Mouse (Mus musculus): ENCODE data around the gene Gk. TPM values are rescaled to one million over a fixed set of nuclear protein-coding genes. Genes with fewer than 3 reads are reported as not detected.

Gene Gk
- polyA plus RNA-seq, 2 experiments = 2.4 to 6.6 TPM

GRCm38 (mm10) chrX:85777141-85777540 is 522 bp upstream of the Gk start:
- Histone ChIP-seq H3K9me3 (ENCODE audit: control insufficient read depth, low read length) (no peaks in the 10 kb centered on the region), H3K27ac (peak overlapping the region; percentile 70)
- DNase-seq (ENCODE audit: low read depth in 3 of 3, low spot score in 3 of 3) = peak; percentile 17 to 40 (median 26)

GRCm38 (mm10) chrX:85775879-85776543 is 608 bp downstream of the Gk start:
- Histone ChIP-seq H3K27me3 (ENCODE audit: control insufficient read depth, insufficient read depth, low read length) (no peaks in the 10 kb centered on the region), H3K9ac (replicated peaks) (peak overlapping the region; percentile 64), H3K4me1 (replicated peaks; ENCODE audit: control insufficient read depth in 2 of 2, insufficient read depth in 2 of 2, low read length in 1 of 2) (no peaks in the 10 kb centered on the region), H3K9me3 (ENCODE audit: control insufficient read depth, low read length) (no peaks in the 10 kb centered on the region), H3K36me3 (replicated peaks; ENCODE audit: control insufficient read depth, insufficient read depth, low read depth) (no peaks in the 10 kb centered on the region), H3K27ac (peak overlapping the region; percentile 52), H3K4me3 (ENCODE audit: insufficient read depth in 1 of 2, low read depth in 2 of 2, low read length in 2 of 2) (peak overlapping the region; percentile 61 to 78), H3K4me2 (ENCODE audit: low read depth) (peak overlapping the region; percentile 78)
- TF ChIP-seq CTCF (IDR thresholded peaks at IDR 0.05; ENCODE audit: low read depth) (no peak), EP300 (IDR thresholded peaks at IDR 0.05; ENCODE audit: low read depth) (no peak)
- ATAC-seq (ENCODE audit: insufficient read depth) (peak; percentile 44), DNase-seq (ENCODE audit: low read depth in 3 of 3, low spot score in 3 of 3) (peak in 2 of 3 experiments; percentile 9)
- 16% methylated on average over 22 of the region's 22 CpGs for WGBS (ENCODE audit: insufficient replicate concordance)

More at GRCm38 (mm10) chrX:85777141-85777540, 522 bp upstream of the Gk start:
- TF ChIP-seq EP300 (IDR thresholded peaks at IDR 0.05; ENCODE audit: low read depth) (no peak), CTCF (IDR thresholded peaks at IDR 0.05; ENCODE audit: low read depth) (no peak)
- WGBS (ENCODE audit: insufficient replicate concordance) = 13% methylated on average over 17 of the region's 17 CpGs
- Histone ChIP-seq H3K9ac (replicated peaks) (peak overlapping the region; percentile 74), H3K4me1 (replicated peaks; ENCODE audit: control insufficient read depth in 2 of 2, insufficient read depth in 2 of 2, low read length in 1 of 2) (no peaks in the 10 kb centered on the region), H3K27me3 (ENCODE audit: control insufficient read depth, insufficient read depth, low read length) (no peaks in the 10 kb centered on the region), H3K36me3 (replicated peaks; ENCODE audit: control insufficient read depth, insufficient read depth, low read depth) (no peaks in the 10 kb centered on the region), H3K4me3 (ENCODE audit: insufficient read depth in 1 of 2, low read depth in 2 of 2, low read length in 2 of 2) (peak overlapping the region; percentile 61 to 77), H3K4me2 (ENCODE audit: low read depth) (peak overlapping the region; percentile 78)
- peak; percentile 48 for ATAC-seq (ENCODE audit: insufficient read depth)

DNA sequence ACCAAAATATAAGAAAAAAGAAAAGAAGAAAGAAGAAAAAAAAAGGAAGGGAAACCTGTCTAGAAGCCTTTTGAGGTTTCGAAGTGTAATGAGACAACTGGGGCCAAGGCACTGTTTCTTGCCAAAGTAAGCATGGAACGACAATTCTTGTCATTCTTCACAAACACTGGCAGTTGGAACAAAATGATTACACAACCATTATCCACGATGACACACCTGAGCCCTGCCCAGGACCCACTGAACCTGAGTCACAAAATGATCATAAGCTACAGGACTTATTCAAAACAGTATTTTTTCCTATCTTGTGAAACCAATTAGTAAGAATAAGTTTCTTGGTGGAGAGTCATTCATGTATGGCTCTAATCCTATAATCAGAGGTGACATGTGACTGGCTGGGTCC is 5.3 kb downstream of the Gk start:
- H3K27ac ChIP-seq = no peak overlapping the region
- H3K36me3 ChIP-seq (replicated peaks; ENCODE audit: control insufficient read depth, insufficient read depth, low read depth) = no peaks in the 10 kb centered on the region
- DNase-seq (ENCODE audit: low read depth in 3 of 3, low spot score in 3 of 3) (no peak), ATAC-seq (ENCODE audit: insufficient read depth) (no peak)
- TF ChIP-seq EP300 (IDR thresholded peaks at IDR 0.05; ENCODE audit: low read depth) = no peak
- TF ChIP-seq CTCF (IDR thresholded peaks at IDR 0.05; ENCODE audit: low read depth) = no peak
- H3K4me1 ChIP-seq (replicated peaks; ENCODE audit: control insufficient read depth in 2 of 2, insufficient read depth in 2 of 2, low read length in 1 of 2) = no peaks in the 10 kb centered on the region
- H3K4me2 ChIP-seq (ENCODE audit: low read depth) = no peak overlapping the region
- H3K9me3 ChIP-seq (ENCODE audit: control insufficient read depth, low read length) = no peaks in the 10 kb centered on the region
- H3K9ac ChIP-seq (replicated peaks) = no peak overlapping the region
- H3K4me3 ChIP-seq (ENCODE audit: insufficient read depth in 1 of 2, low read depth in 2 of 2, low read length in 2 of 2) = no peak overlapping the region
- WGBS (ENCODE audit: insufficient replicate concordance) = 50% methylated on average over 3 of the region's 3 CpGs
- no peaks in the 10 kb centered on the region for H3K27me3 ChIP-seq (ENCODE audit: control insufficient read depth, insufficient read depth, low read length)

- Histone ChIP-seq H3K4me2 (ENCODE audit: low read depth) (no peak overlapping the region), H3K27ac (no peak overlapping the region), H3K27me3 (ENCODE audit: control insufficient read depth, insufficient read depth, low read length) (no peaks in the 10 kb centered on the region), H3K9ac (replicated peaks) (no peak overlapping the region), H3K4me1 (replicated peaks; ENCODE audit: control insufficient read depth in 2 of 2, insufficient read depth in 2 of 2, low read length in 1 of 2) (no peaks in the 10 kb centered on the region), H3K36me3 (replicated peaks; ENCODE audit: control insufficient read depth, insufficient read depth, low read depth) (no peaks in the 10 kb centered on the region), H3K9me3 (ENCODE audit: control insufficient read depth, low read length) (no peaks in the 10 kb centered on the region), H3K4me3 (ENCODE audit: insufficient read depth in 1 of 2, low read depth in 2 of 2, low read length in 2 of 2) (no peak overlapping the region)
- DNase-seq (ENCODE audit: low read depth in 3 of 3, low spot score in 3 of 3) (no peak), ATAC-seq (ENCODE audit: insufficient read depth) (no peak)
- 65% methylated on average over 3 of the region's 3 CpGs for WGBS (ENCODE audit: insufficient replicate concordance)
- TF ChIP-seq EP300 (IDR thresholded peaks at IDR 0.05; ENCODE audit: low read depth) = no peak
- no peak for TF ChIP-seq CTCF (IDR thresholded peaks at IDR 0.05; ENCODE audit: low read depth)
Observed at GRCm38 (mm10) chrX:85770747-85771146, 5.9 kb downstream of the Gk start.

- H3K9ac ChIP-seq (replicated peaks) = no peak overlapping the region
- H3K4me1 ChIP-seq (replicated peaks; ENCODE audit: control insufficient read depth in 2 of 2, insufficient read depth in 2 of 2, low read length in 1 of 2) = no peaks in the 10 kb centered on the region
- ATAC-seq (ENCODE audit: insufficient read depth) (no peak), DNase-seq (ENCODE audit: low read depth in 3 of 3, low spot score in 3 of 3) (no peak)
- no peak overlapping the region for H3K27ac ChIP-seq
- H3K36me3 ChIP-seq (replicated peaks; ENCODE audit: control insufficient read depth, insufficient read depth, low read depth) = no peaks in the 10 kb centered on the region
- TF ChIP-seq CTCF (IDR thresholded peaks at IDR 0.05; ENCODE audit: low read depth) (no peak), EP300 (IDR thresholded peaks at IDR 0.05; ENCODE audit: low read depth) (no peak)
- 55% methylated on average over 2 of the region's 2 CpGs for WGBS (ENCODE audit: insufficient replicate concordance)
- H3K9me3 ChIP-seq (ENCODE audit: control insufficient read depth, low read length) = no peaks in the 10 kb centered on the region
- H3K27me3 ChIP-seq (ENCODE audit: control insufficient read depth, insufficient read depth, low read length) = no peaks in the 10 kb centered on the region
- no peak overlapping the region for H3K4me2 ChIP-seq (ENCODE audit: low read depth)
- no peak overlapping the region for H3K4me3 ChIP-seq (ENCODE audit: insufficient read depth in 1 of 2, low read depth in 2 of 2, low read length in 2 of 2)
Observed at GRCm38 (mm10) chrX:85768578-85768977, 8.0 kb downstream of the Gk start.
